Mouse (Mus musculus) liver, embryonic 14.5 days (tissue): ENCODE data around the gene Ttn.

ENCODE experiments used
- CTCF ChIP-seq: IDR thresholded peaks from 2 replicates; pipeline ENCODE4 v1.5.1; 2016; ENCODE audit warnings: antibody characterized with exemption, low read depth, control low read depth
- EP300 ChIP-seq: IDR thresholded peaks from 2 replicates; pipeline ENCODE4 v1.6.1; 2016; ENCODE audit warnings: antibody characterized with exemption, low read depth

- TF ChIP-seq CTCF (no peak), EP300 (no peak)
Observed at GRCm38 (mm10) chr2:77017735-77018134, 35.4 kb upstream of the Ttn start.
